Comparison of ENCODE assay signal across 13 mouse cellular contexts in the genomic region with DNA sequence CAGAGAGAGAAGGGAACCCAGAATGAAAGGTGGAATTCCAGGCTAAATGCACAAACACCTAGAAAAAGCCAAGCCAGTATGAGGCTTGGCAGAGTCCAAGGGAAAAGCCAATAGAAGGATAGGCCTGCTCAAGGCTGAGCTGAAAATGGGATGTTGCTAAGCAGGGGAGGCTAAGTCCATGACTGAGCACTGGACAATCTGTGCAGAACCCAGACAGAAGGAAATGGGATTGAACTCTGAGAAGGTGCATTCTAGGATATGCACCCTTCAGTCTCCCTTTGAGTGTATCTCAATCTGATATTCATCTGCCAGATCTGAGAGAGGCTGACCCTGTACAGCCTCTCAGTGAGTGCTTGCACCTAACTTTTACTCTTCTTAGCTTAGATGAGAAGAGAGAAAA.
"Had no signal": no experiment of that assay in that cellular context is flagged by ENCODE, and none has a peak within 500 bp of the region (broad histone marks: within the 10 kb centered on the region; RNA-seq: fewer than 3 reads in every experiment).

No protein-coding gene starts in this region.

- H3K4me1 ChIP-seq: limb, embryonic 13.5 days; midbrain, embryonic 12.5 days; neural tube, embryonic 15.5 days; stomach, embryonic 15.5 days had no signal

- H3K27ac ChIP-seq: limb, embryonic 13.5 days; liver, embryonic 14.5 days; midbrain, embryonic 12.5 days; neural tube, embryonic 15.5 days; stomach, embryonic 15.5 days had no signal

- H3K4me3 ChIP-seq: limb, embryonic 13.5 days; midbrain, embryonic 12.5 days; neural tube, embryonic 15.5 days; stomach, embryonic 15.5 days had no signal

- H3K27me3 ChIP-seq: limb, embryonic 13.5 days; midbrain, embryonic 12.5 days; neural tube, embryonic 15.5 days; stomach, embryonic 15.5 days had no signal

- H3K9me3 ChIP-seq: limb, embryonic 13.5 days; midbrain, embryonic 12.5 days; neural tube, embryonic 15.5 days; stomach, embryonic 15.5 days had no signal

- DNase-seq: kidney, adult 18-20 months; kidney, postnatal 10 days; left cerebral cortex, postnatal 4 days; lung, embryonic 14.5 days; lung, postnatal 10 days; lung, postnatal 4 days; right cerebral cortex, adult 18-20 months; thymus, postnatal 4 days had no signal

- H3K36me3 ChIP-seq: limb, embryonic 13.5 days; midbrain, embryonic 12.5 days; neural tube, embryonic 15.5 days; stomach, embryonic 15.5 days had no signal
